In genomic region chr3:41521733-41522132, GRCm38 (mm10) we compare ENCODE assay signal across 12 mouse cellular contexts. TPM values are rescaled to one million over a fixed set of nuclear protein-coding genes. Genes with fewer than 3 reads are reported as not detected.
DNase-seq lines count a peak whose midpoint lies in the region; ATAC-seq and TF ChIP-seq lines count a peak whose summit lies in the region.
"Had no signal": no experiment of that assay in that cellular context is flagged by ENCODE, and none has a peak within 500 bp of the region (broad histone marks: within the 10 kb centered on the region; RNA-seq: fewer than 3 reads in every experiment).

No protein-coding gene starts in this region.

- no peaks in the 10 kb centered on the region for H3K36me3 ChIP-seq in heart, embryonic 13.5 days
- no peaks in the 10 kb centered on the region for H3K36me3 ChIP-seq in heart, embryonic 11.5 days (ENCODE audit: control insufficient read depth, insufficient read depth, low read length)
- no peaks in the 10 kb centered on the region for H3K36me3 ChIP-seq in limb, embryonic 14.5 days (ENCODE audit: control insufficient read depth, insufficient read depth, low read length)
- no peaks in the 10 kb centered on the region for H3K36me3 ChIP-seq in limb, embryonic 10.5 days
- H3K36me3 ChIP-seq in intestine, embryonic 15.5 days = no peaks in the 10 kb centered on the region
- no peaks in the 10 kb centered on the region for H3K36me3 ChIP-seq in hindbrain, embryonic 11.5 days (ENCODE audit: control insufficient read depth, insufficient read depth, low read length)
- H3K36me3 ChIP-seq in liver, postnatal 0 days (replicated peaks; ENCODE audit: insufficient read depth, low read length) = no peaks in the 10 kb centered on the region
- H3K36me3 ChIP-seq: liver, embryonic 13.5 days had no signal

- TF ChIP-seq EP300 in liver, postnatal 0 days (IDR thresholded peaks at IDR 0.05; ENCODE audit: low read depth) = no peak

- no peak overlapping the region for H3K9ac ChIP-seq in heart, embryonic 13.5 days
- H3K9ac ChIP-seq in heart, embryonic 11.5 days (ENCODE audit: low read depth, low read length) = no peak overlapping the region
- no peak overlapping the region for H3K9ac ChIP-seq in limb, embryonic 14.5 days (ENCODE audit: low read depth, low read length, severe bottlenecking)
- no peak overlapping the region for H3K9ac ChIP-seq in intestine, embryonic 15.5 days
- H3K9ac ChIP-seq in hindbrain, embryonic 11.5 days (ENCODE audit: low read depth, low read length) = no peak overlapping the region
- no peak overlapping the region for H3K9ac ChIP-seq in liver, postnatal 0 days (replicated peaks)
- H3K9ac ChIP-seq: liver, embryonic 13.5 days had no signal

- no peaks in the 10 kb centered on the region for H3K27me3 ChIP-seq in heart, embryonic 13.5 days (replicated peaks)
- no peaks in the 10 kb centered on the region for H3K27me3 ChIP-seq in heart, embryonic 11.5 days (ENCODE audit: control insufficient read depth, insufficient read depth, low read length)
- H3K27me3 ChIP-seq in limb, embryonic 14.5 days (ENCODE audit: control insufficient read depth, insufficient read depth, low read length) = no peaks in the 10 kb centered on the region
- H3K27me3 ChIP-seq in limb, embryonic 10.5 days (ENCODE audit: low read depth, poor library complexity, severe bottlenecking) = no peaks in the 10 kb centered on the region
- no peaks in the 10 kb centered on the region for H3K27me3 ChIP-seq in intestine, embryonic 15.5 days (replicated peaks)
- H3K27me3 ChIP-seq in hindbrain, embryonic 11.5 days (ENCODE audit: control insufficient read depth, insufficient read depth, low read length) = no peaks in the 10 kb centered on the region
- H3K27me3 ChIP-seq in liver, postnatal 0 days (ENCODE audit: insufficient read depth, low read length) = no peaks in the 10 kb centered on the region
- H3K27me3 ChIP-seq: liver, embryonic 13.5 days had no signal

- DNase-seq in limb, embryonic 14.5 days (ENCODE audit: low spot score) = peak; percentile 31
- no peak for DNase-seq in limb, embryonic 10.5 days (ENCODE audit: low spot score)
- peak; percentile 11 for DNase-seq in 3T3-L1 (ENCODE audit: low read depth, low spot score)
- no peak for DNase-seq in hindbrain, embryonic 11.5 days (ENCODE audit: low spot score)
- DNase-seq in liver, postnatal 0 days = no peak
- DNase-seq: adrenal gland, postnatal 10 days; cerebellum, postnatal 14 days; heart, postnatal 36 days; liver, embryonic 13.5 days had no signal

- no peak for ATAC-seq in heart, embryonic 13.5 days (ENCODE audit: extremely low read depth, insufficient number of reproducible peaks, low FRiP score, low TSS enrichment)
- ATAC-seq in heart, embryonic 11.5 days (replicated peaks; ENCODE audit: insufficient number of reproducible peaks, low FRiP score, low TSS enrichment) = no peak
- no peak for ATAC-seq in limb, embryonic 14.5 days (ENCODE audit: low FRiP score, low read depth)
- ATAC-seq in intestine, embryonic 15.5 days = peak; percentile 59
- no peak for ATAC-seq in hindbrain, embryonic 11.5 days (ENCODE audit: low FRiP score)
- ATAC-seq in liver, postnatal 0 days = no peak

- H3K27ac ChIP-seq in heart, embryonic 13.5 days (replicated peaks) = no peak overlapping the region
- no peak overlapping the region for H3K27ac ChIP-seq in heart, embryonic 11.5 days (ENCODE audit: low read depth, low read length)
- no peak overlapping the region for H3K27ac ChIP-seq in limb, embryonic 14.5 days (replicated peaks; ENCODE audit: low read depth, low read length)
- no peak overlapping the region for H3K27ac ChIP-seq in limb, embryonic 10.5 days
- H3K27ac ChIP-seq in intestine, embryonic 15.5 days = peak overlapping the region; percentile 45
- H3K27ac ChIP-seq in hindbrain, embryonic 11.5 days (ENCODE audit: low read depth, low read length) = no peak overlapping the region
- no peak overlapping the region for H3K27ac ChIP-seq in liver, postnatal 0 days (ENCODE audit: low read depth)
- H3K27ac ChIP-seq: liver, embryonic 13.5 days had no signal

- no peak for TF ChIP-seq CTCF in liver, postnatal 0 days (IDR thresholded peaks at IDR 0.05; ENCODE audit: low read depth)

- 55% methylated on average over 3 of the region's 3 CpGs for WGBS in heart, embryonic 13.5 days
- WGBS in heart, embryonic 11.5 days (ENCODE audit: insufficient replicate concordance) = 63% methylated on average over 3 of the region's 3 CpGs
- 41% methylated on average over 3 of the region's 3 CpGs for WGBS in limb, embryonic 14.5 days
- 77% methylated on average over 3 of the region's 3 CpGs for WGBS in limb, embryonic 10.5 days
- 42% methylated on average over 3 of the region's 3 CpGs for WGBS in intestine, embryonic 15.5 days
- 87% methylated on average over 3 of the region's 3 CpGs for WGBS in hindbrain, embryonic 11.5 days
- WGBS in liver, postnatal 0 days (ENCODE audit: insufficient replicate concordance) = 76% methylated on average over 3 of the region's 3 CpGs

- no peaks in the 10 kb centered on the region for H3K9me3 ChIP-seq in heart, embryonic 13.5 days
- no peaks in the 10 kb centered on the region; the same call in 1 of the 2 replicates for H3K9me3 ChIP-seq in heart, embryonic 11.5 days (replicated peaks; ENCODE audit: control insufficient read depth, low read length)
- no peaks in the 10 kb centered on the region for H3K9me3 ChIP-seq in limb, embryonic 14.5 days (ENCODE audit: control insufficient read depth, low read length)
- no peaks in the 10 kb centered on the region for H3K9me3 ChIP-seq in limb, embryonic 10.5 days (replicated peaks)
- no peaks in the 10 kb centered on the region for H3K9me3 ChIP-seq in intestine, embryonic 15.5 days
- no peaks in the 10 kb centered on the region for H3K9me3 ChIP-seq in hindbrain, embryonic 11.5 days (ENCODE audit: control insufficient read depth, low read length)
- H3K9me3 ChIP-seq in liver, postnatal 0 days (ENCODE audit: low read length) = no peaks in the 10 kb centered on the region
- H3K9me3 ChIP-seq: liver, embryonic 13.5 days had no signal

- peaks cover 15% of the 10 kb centered on the region for H3K4me1 ChIP-seq in heart, embryonic 13.5 days
- H3K4me1 ChIP-seq in heart, embryonic 11.5 days (ENCODE audit: control insufficient read depth, insufficient read depth, low read length) = peaks cover 6% of the 10 kb centered on the region
- no peaks in the 10 kb centered on the region for H3K4me1 ChIP-seq in limb, embryonic 14.5 days (ENCODE audit: control insufficient read depth, insufficient read depth, low read length)
- H3K4me1 ChIP-seq in limb, embryonic 10.5 days = no peaks in the 10 kb centered on the region
- H3K4me1 ChIP-seq in intestine, embryonic 15.5 days (replicated peaks) = no peaks in the 10 kb centered on the region
- no peaks in the 10 kb centered on the region for H3K4me1 ChIP-seq in hindbrain, embryonic 11.5 days (replicated peaks; ENCODE audit: control insufficient read depth, insufficient read depth, low read length)
- H3K4me1 ChIP-seq in liver, postnatal 0 days (ENCODE audit: insufficient read depth) = peaks cover 3% of the 10 kb centered on the region; the same call in 1 of the 2 replicates

- no peak overlapping the region for H3K4me3 ChIP-seq in heart, embryonic 13.5 days
- no peak overlapping the region for H3K4me3 ChIP-seq in heart, embryonic 11.5 days (ENCODE audit: low read depth, low read length)
- H3K4me3 ChIP-seq in limb, embryonic 14.5 days (replicated peaks; ENCODE audit: low read length) = no peak overlapping the region
- H3K4me3 ChIP-seq in limb, embryonic 10.5 days = no peak overlapping the region
- no peak overlapping the region for H3K4me3 ChIP-seq in intestine, embryonic 15.5 days (replicated peaks)
- H3K4me3 ChIP-seq in hindbrain, embryonic 11.5 days (ENCODE audit: low read depth, low read length) = no peak overlapping the region
- no peak overlapping the region for H3K4me3 ChIP-seq in liver, postnatal 0 days (ENCODE audit: low read depth, low read length)
- H3K4me3 ChIP-seq: liver, embryonic 13.5 days had no signal

- H3K4me2 ChIP-seq in heart, embryonic 13.5 days = peak overlapping the region; percentile 60
- H3K4me2 ChIP-seq in heart, embryonic 11.5 days = no peak overlapping the region
- no peak overlapping the region for H3K4me2 ChIP-seq in limb, embryonic 14.5 days (replicated peaks; ENCODE audit: low read depth, low read length, severe bottlenecking)
- peak overlapping the region; percentile 32; the same call in 1 of the 2 replicates for H3K4me2 ChIP-seq in intestine, embryonic 15.5 days (replicated peaks)
- H3K4me2 ChIP-seq in hindbrain, embryonic 11.5 days (replicated peaks; ENCODE audit: low read depth, low read length) = no peak overlapping the region
- H3K4me2 ChIP-seq in liver, postnatal 0 days (ENCODE audit: low read depth, low read length) = no peak overlapping the region

- TF ChIP-seq POLR2A in limb, embryonic 14.5 days (IDR thresholded peaks at IDR 0.05; ENCODE audit: borderline replicate concordance, extremely low read depth, insufficient read depth, insufficient read length) = no peak

RNA-seq across cellular contexts. Expression of gene Jade1, which starts 33.8 kb away (rescaled TPM):
- 12.4 and 13.5 TPM in 2 replicates for polyA plus RNA-seq in heart, embryonic 13.5 days (2015; fragmentation: Nextera tagmentation; extraction: Ambion mirVana)
- 12.0 and 13.8 TPM in 2 replicates for polyA plus RNA-seq in heart, embryonic 11.5 days (2014; fragmentation: Nextera tagmentation; extraction: Ambion mirVana)
- polyA plus RNA-seq in limb, embryonic 14.5 days (2012; rRNA removed) = 8.8 and 9.1 TPM in 2 replicates
- 12.8 and 13.7 TPM in 2 replicates for polyA plus RNA-seq in limb, embryonic 14.5 days (2014; fragmentation: Nextera tagmentation; extraction: Ambion mirVana)
- 16.4 and 17.6 TPM in 2 replicates for polyA plus RNA-seq in limb, embryonic 10.5 days (2016; fragmentation: Nextera tagmentation; extraction: Ambion mirVana)
- polyA plus RNA-seq in intestine, embryonic 15.5 days (2015; fragmentation: Nextera tagmentation; extraction: Ambion mirVana) = 21.8 and 24.1 TPM in 2 replicates
- 12.1 and 13.0 TPM in 2 replicates for polyA plus RNA-seq in hindbrain, embryonic 11.5 days (2014; fragmentation: Nextera tagmentation; extraction: Ambion mirVana)
- polyA plus RNA-seq in liver, postnatal 0 days (2015; fragmentation: Nextera tagmentation; extraction: Ambion mirVana) = 6.8 and 7.2 TPM in 2 replicates

Comparison
In these comparisons a context has a peak if more than half of its experiments do, and no peak if none do; other contexts are left out.
1. H3K4me2 ChIP-seq: peak in heart, embryonic 13.5 days (single experiment) and intestine, embryonic 15.5 days (single experiment); none in heart, embryonic 11.5 days (single experiment), limb, embryonic 14.5 days (single experiment), hindbrain, embryonic 11.5 days (single experiment) and liver, postnatal 0 days (single experiment).
2. DNase-seq: peak in limb, embryonic 14.5 days (single experiment) and 3T3-L1 (single experiment); none in limb, embryonic 10.5 days (single experiment), hindbrain, embryonic 11.5 days (single experiment) and liver, postnatal 0 days (single experiment).